Mouse (Mus musculus) Patski (cell line): ENCODE data around the gene Tnfrsf11a. TPM values are rescaled to one million over a fixed set of nuclear protein-coding genes. Genes with fewer than 3 reads are reported as not detected.

Experiments
- ATAC-seq: fragments of 100-300 bp; one replicate; pipeline ENCODE4 v1.8.0; 2021
- CTCF ChIA-PET: fragments of 350-600 bp; sonication (Branson Sonifier 250); formaldehyde crosslinking; loops from one replicate; lab custom pipeline; 2022; ENCODE audit warnings: inconsistent platforms; lab: Charles Lee
- POLR2A ChIA-PET: fragments of 350-600 bp; sonication (Branson Sonifier 250); formaldehyde crosslinking; loops from one replicate; lab custom pipeline; 2022; ENCODE audit warnings: antibody characterized with exemption, inconsistent platforms; lab: Charles Lee
- DNase-seq: peaks from one replicate; pipeline ENCODE4 v3.0.0-alpha.2; 2011; ENCODE audit warnings: low read depth, low spot score
- H3K27me3 ChIP-seq: fragments of 371-371 bp; one replicate; pipeline ENCODE4 v1.5.1; 2021
- CTCF ChIP-seq: fragments of 100-300 bp; IDR thresholded peaks from one replicate; pipeline ENCODE4 v1.5.1; 2021
- in situ Hi-C: fragments of 300-500 bp; cut with MboI; formaldehyde crosslinking; loops from 3 replicates; pipeline ENCODE4 v1.11.1; 2018; ENCODE audit warnings: low pct_unique_long_range_greater_than_20kb, mixed read lengths
- polyA plus RNA-seq: library from polyadenylated mRNA; unstranded; gene quantifications from one replicate; pipeline ENCODE4 v1.2.3, GENCODE M21; 2021

Tnfrsf11a gene
- polyA plus RNA-seq, result 0.01 TPM

DNA sequence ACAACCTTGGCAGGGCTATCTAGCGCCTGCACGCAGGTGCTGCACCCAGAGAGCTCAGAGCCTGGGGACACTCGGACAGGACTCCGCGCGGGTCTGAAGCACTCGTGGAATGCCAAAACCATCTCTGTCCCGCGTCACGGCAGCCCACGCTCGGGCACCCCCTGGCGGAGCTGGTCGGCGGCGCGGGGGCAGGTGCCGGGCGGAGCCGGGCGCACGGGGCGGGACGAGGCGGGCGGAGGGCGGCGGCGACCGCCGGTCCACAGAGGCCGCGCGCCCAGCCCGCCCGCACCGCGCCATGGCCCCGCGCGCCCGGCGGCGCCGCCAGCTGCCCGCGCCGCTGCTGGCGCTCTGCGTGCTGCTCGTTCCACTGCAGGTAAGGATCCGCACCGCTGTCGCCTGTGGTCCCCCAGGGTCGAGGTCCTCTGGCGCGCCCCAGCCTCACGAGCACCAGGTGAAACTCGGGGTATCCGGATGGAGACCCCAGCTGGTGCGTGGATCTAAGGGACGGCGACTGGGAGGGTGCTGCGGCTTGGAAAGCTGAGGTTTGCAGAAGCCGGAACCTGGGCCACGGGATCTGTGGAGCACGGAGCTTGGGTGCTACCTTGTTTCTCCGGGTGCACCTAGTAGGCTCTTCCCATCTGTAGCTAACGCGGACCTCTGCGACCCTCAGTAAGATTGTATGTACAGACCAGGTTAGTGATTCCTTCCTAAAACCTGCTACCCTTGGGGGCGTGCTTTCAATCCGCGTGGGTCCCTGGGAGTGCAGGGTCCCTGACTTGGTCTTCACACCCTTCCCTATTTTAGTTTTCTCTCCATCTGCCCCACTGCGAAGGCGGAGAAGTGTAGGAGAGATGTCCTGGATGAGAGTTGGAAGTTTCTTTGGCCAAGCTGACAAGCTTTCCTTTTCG lies at the start of gene Tnfrsf11a:
Gene Tnfrsf11a (plus strand): TSS at position 262 of the 908 bp plus-strand sequence.
- no peak for DNase-seq
- ChIA-PET POLR2A (no interaction called here), CTCF (interaction anchor here (1.2 to 1.6 kb wide), 3 partner anchors 9 to 55 kb away, joined by 3 to 4 read pairs (median 3); no protein-coding TSS in a partner anchor)
- in situ Hi-C loops, result no loop called here
- peak; percentile 26 for ATAC-seq
- peaks cover 31% of the 10 kb centered on the region for H3K27me3 ChIP-seq
- peak; percentile 45 for TF ChIP-seq CTCF

DNA sequence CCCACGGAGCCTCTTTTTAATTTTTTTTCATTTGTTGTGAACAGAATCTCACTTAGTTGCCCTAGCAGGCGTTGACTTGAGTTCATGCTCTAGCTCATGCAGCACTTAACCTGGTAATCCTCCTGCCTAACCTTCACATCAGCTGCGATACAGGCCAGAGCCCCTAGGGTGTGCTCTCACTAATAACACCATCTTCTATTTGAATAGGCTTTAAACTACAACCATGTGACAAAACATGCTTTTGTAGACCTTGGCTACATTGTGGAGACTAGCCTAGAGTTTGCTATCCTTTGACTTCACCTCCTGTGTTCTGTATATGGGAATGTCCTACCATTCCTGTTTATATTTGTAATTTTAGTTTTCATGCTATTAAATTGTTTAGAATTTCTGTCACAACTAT lies 45.2 kb upstream of the Tnfrsf11a start:
- ATAC-seq (no peak), DNase-seq (no peak)
- no peaks in the 10 kb centered on the region for H3K27me3 ChIP-seq
- peak; percentile 38 for TF ChIP-seq CTCF
- CTCF ChIA-PET, result no interaction called here
- POLR2A ChIA-PET, result no interaction called here
- in situ Hi-C loops, result loop anchor here (25.0 kb wide), 1 partner anchor 302 kb away; no protein-coding TSS in a partner anchor

DNA sequence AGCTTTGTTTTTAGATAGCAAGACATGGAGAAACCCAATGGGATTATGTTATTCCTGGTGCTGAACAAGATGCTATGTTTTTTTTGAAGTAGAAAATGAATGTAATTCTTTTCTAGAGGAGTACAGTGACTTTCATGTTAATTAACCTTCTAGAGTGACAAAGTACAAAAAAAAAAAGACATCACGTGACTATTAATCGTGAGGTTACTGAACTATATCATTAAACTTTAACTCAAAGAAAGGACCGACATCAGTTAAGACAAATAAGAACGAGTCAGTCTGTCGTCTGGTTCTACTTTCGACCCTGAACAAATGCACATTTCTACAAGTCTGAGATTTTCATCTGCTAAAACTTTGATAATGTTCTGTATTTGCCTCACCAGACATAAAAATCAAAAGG lies 42.2 kb upstream of the Tnfrsf11a start:
- ChIA-PET POLR2A (no interaction called here), CTCF (interaction anchor here (1.0 to 1.2 kb wide), 2 partner anchors 10 to 16 kb away, joined by 3 to 4 read pairs; no protein-coding TSS in a partner anchor)
- no peaks in the 10 kb centered on the region for H3K27me3 ChIP-seq
- ATAC-seq (no peak), DNase-seq (no peak)
- no peak for TF ChIP-seq CTCF
- in situ Hi-C loops, result loop anchor here (25.0 kb wide), 1 partner anchor 299 kb away; no protein-coding TSS in a partner anchor

DNA sequence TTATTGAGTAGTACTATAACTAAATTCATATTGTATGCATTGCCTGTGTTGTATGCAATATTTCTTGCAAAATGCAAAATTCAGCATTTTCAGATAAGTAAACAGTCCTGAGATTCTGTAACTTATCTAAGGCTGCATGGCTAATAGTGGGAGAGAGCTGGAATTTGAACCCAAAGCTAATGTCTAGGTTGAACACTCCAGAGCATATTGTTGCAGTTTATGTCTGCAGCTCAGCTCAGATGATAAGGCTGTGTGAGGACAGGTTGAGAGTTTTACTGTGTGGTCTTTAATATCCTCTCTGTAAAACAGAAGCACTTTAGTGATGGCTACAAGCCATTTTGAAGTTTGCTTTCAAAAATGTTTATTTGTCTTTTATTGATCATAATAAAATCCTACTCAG lies 41.0 kb upstream of the Tnfrsf11a start:
- in situ Hi-C loops, result loop anchor here (25.0 kb wide), 1 partner anchor 298 kb away; no protein-coding TSS in a partner anchor
- POLR2A ChIA-PET, result no interaction called here
- CTCF ChIA-PET, result interaction anchor here (1.2 kb wide), 1 partner anchor 8 kb away, joined by 4 read pairs; no protein-coding TSS in a partner anchor
- no peak for ATAC-seq
- TF ChIP-seq CTCF, result no peak
- no peak for DNase-seq
- no peaks in the 10 kb centered on the region for H3K27me3 ChIP-seq

DNA sequence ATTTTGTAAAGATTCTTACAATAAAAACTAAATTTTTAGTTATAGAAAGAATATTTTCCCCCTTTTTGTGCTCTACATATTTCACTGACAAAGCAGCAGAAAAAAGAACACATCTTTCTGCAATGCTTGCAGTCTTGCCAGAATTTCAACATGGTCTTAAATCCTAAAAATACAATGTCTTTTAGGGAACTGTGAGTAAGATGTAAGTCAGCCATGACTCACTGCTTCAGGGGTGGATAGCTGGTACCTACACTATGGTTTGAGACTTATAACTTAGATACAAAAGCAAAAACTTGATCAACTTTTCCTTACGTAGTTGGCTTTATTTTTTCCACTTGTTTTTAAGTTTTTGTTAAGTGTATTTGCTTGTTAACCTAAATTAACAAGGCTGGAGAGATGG lies 38.0 kb upstream of the Tnfrsf11a start:
- peak; percentile 15 for DNase-seq
- TF ChIP-seq CTCF, result no peak
- POLR2A ChIA-PET, result no interaction called here
- CTCF ChIA-PET, result no interaction called here
- no peaks in the 10 kb centered on the region for H3K27me3 ChIP-seq
- ATAC-seq, result peak; percentile 41
- in situ Hi-C loops, result loop anchor here (25.0 kb wide), 1 partner anchor 295 kb away; no protein-coding TSS in a partner anchor

DNA sequence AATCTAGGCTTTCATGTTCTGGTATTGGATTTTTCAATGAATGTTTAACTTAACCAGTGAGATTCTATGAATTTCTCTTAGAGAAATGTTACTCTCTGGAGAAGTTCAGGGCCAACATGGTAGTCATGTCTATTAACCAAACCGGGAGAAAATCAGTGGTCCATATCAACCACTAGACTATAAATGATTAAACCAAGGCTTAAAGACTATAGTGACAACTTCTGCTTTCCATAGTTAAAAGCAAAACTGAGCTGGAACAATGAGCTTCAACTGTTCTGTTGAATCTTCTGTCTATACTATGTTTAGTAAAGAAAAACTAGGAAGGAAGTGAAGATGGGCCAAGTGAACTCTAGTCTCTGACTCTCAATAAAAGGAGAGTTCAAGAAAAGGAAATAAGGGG lies 34.1 kb upstream of the Tnfrsf11a start:
- CTCF ChIA-PET, result interaction anchor here (1.0 to 1.6 kb wide), 4 partner anchors 9 to 290 kb away, joined by 3 to 4 read pairs (median 3); no protein-coding TSS in a partner anchor
- ATAC-seq, result peak; percentile 57
- TF ChIP-seq CTCF, result no peak
- peak; percentile 39 for DNase-seq
- in situ Hi-C loops, result loop anchor here (25.0 kb wide), 1 partner anchor 291 kb away; no protein-coding TSS in a partner anchor
- no peaks in the 10 kb centered on the region for H3K27me3 ChIP-seq
- POLR2A ChIA-PET, result no interaction called here

DNA sequence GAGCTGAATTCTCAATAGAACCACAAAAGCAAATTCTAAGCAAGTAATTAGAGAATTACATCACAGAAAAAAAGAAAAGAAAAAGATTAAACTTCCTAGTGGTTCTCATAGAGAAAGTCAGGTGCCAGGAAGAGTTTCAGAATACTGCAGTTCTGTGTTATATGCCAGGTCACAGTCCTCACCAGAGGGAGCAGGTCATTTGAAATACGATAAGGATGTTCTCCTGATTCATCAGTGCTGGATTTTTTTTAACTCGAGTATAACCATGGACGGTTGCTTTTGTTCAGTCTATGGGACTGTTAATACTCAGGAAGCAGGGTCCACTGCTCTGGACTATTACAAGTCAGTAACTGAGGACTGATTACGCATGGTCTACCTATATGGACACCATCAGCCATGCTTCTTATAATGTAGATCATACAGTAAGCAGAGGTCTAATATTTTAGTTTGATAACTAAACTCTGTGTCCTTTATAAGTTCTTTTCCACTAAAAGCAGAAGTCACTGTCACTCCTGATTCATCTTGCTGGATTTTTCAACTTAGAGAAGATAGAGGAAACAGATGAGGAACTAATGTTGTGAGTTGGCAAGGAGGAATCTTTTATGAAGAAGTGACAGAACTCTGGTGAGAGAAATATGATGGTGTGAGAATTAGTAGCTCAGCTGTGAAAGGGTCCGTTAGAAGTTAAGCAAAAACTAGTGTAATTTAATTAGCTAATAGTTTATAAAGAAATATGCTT lies 33.5 kb upstream of the Tnfrsf11a start:
- ATAC-seq (peak; percentile 76), DNase-seq (no peak)
- no peaks in the 10 kb centered on the region for H3K27me3 ChIP-seq
- no peak for TF ChIP-seq CTCF
- POLR2A ChIA-PET, result no interaction called here
- CTCF ChIA-PET, result interaction anchor here (1.0 to 1.8 kb wide), 5 partner anchors 8 to 289 kb away, joined by 3 to 4 read pairs (median 3); no protein-coding TSS in a partner anchor
- in situ Hi-C loops, result loop anchor here (25.0 kb wide), 1 partner anchor 290 kb away; no protein-coding TSS in a partner anchor

DNA sequence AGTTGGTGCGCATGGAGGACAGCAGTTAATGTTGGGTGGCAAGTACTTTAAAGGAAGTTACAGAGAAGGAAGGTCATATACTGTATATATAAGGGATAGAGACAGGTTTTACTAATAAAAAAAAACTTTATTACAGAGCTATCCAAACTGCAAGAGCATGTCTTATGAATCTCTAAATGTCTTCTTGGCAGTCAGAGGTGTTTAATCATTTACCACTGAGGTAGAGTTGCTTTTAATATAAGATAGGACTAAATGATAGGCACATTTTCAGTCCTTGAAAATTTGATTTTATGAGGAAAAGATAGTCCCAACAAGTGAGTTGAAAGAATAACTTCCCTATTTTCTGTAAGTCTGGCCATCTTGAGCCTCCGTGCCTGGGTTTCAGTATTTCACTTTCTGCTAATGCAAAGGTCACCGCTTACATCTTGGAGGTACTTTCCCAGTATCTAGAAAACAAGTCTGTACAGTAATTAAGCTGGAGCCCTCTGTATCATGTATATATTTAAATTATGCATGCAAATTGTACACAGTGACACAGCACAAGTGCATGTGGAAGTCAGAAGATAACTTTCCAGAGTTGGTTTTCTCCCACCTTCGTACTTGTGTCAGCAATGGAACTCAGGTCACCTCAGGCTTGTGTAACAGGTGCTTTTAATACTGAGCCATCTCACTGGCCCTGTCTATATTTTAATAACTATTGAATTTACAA lies 32.3 kb upstream of the Tnfrsf11a start:
- ATAC-seq, result no peak
- DNase-seq, result no peak
- no peaks in the 10 kb centered on the region for H3K27me3 ChIP-seq
- no peak for TF ChIP-seq CTCF
- in situ Hi-C loops, result loop anchor here (25.0 kb wide), 1 partner anchor 289 kb away; no protein-coding TSS in a partner anchor
- CTCF ChIA-PET, result interaction anchor here (0.8 to 1.8 kb wide), 4 partner anchors 8 to 288 kb away, joined by 3 to 4 read pairs (median 3); no protein-coding TSS in a partner anchor
- POLR2A ChIA-PET, result no interaction called here

DNA sequence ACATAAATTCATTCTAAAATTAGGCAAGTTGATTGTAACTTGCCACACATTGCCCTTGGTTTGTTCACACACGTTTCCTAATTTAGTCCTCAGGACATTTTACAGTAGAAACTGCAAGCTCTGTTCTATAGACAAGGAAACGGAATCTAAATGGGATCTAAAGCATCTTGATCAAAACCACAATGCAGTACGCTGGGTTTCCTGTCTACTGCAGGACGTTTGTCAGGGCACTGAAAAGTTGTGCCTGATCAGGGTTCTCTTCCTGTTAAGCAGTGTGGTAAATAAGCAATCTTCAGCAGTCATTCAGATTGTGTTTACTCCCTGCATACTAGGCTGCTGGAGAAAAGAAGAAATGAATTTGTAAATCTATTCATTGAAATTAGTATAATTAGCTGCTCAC lies 28.3 kb upstream of the Tnfrsf11a start:
- TF ChIP-seq CTCF, result no peak
- ChIA-PET CTCF (interaction anchor here (0.7 to 1.0 kb wide), 2 partner anchors 12 to 14 kb away, joined by 3 read pairs; no protein-coding TSS in a partner anchor), POLR2A (no interaction called here)
- ATAC-seq (no peak), DNase-seq (no peak)
- H3K27me3 ChIP-seq, result no peaks in the 10 kb centered on the region
- in situ Hi-C loops, result no loop called here
